Mouse (Mus musculus): ENCODE results near the gene 5730455P16Rik. TPM values are rescaled to one million over a fixed set of nuclear protein-coding genes. Genes with fewer than 3 reads are reported as not detected.
"Not testable (repeated sequence)": the region's sequence is repeated elsewhere in the genome, so short reads cannot be mapped to it uniquely, and the experiment has no call there.

Gene 5730455P16Rik
- total RNA-seq, 2 experiments from 2014 or later, result 51.3 to 53.0 TPM

- TF ChIP-seq CTCF (conservative IDR thresholded peaks at IDR 0.05), result no peak
- Histone ChIP-seq H3K27ac (no peak overlapping the region), H3K4me3 (no peak overlapping the region)
- DNase-seq (ENCODE audit: low spot score in 2 of 2), result no peak
Measured at GRCm38 (mm10) chr11:80391407-80392120, 13.7 kb upstream of the 5730455P16Rik start.

- no peak for TF ChIP-seq CTCF (conservative IDR thresholded peaks at IDR 0.05)
- Histone ChIP-seq H3K4me3 (no peak overlapping the region), H3K27ac (peak overlapping the region; percentile 28; the same call in 1 of the 2 replicates)
- peak; percentile 24 to 35 for DNase-seq (ENCODE audit: low spot score in 2 of 2)
Measured at GRCm38 (mm10) chr11:80389885-80390284, 12.1 kb upstream of the 5730455P16Rik start.

- DNase-seq (ENCODE audit: low spot score in 2 of 2), result no peak
- peak overlapping the region; percentile 97; the same call in 1 of the 2 replicates for H3K4me3 ChIP-seq
- TF ChIP-seq CTCF (conservative IDR thresholded peaks at IDR 0.05), result no peak
- no peak overlapping the region for H3K27ac ChIP-seq
Measured at GRCm38 (mm10) chr11:80386790-80387189, 9.0 kb upstream of the 5730455P16Rik start.

GRCm38 (mm10) chr11:80385055-80385454, 7.2 kb upstream of the 5730455P16Rik start:
- peak overlapping the region; percentile 97 for H3K4me3 ChIP-seq
- H3K27ac ChIP-seq, result no peak overlapping the region; the same call in 1 of the 2 replicates
- DNase-seq (ENCODE audit: low spot score in 2 of 2), result no peak
- no peak for TF ChIP-seq CTCF (conservative IDR thresholded peaks at IDR 0.05)

- Histone ChIP-seq H3K4me3 (peak overlapping the region; percentile 97), H3K27ac (no peak overlapping the region; the same call in 1 of the 2 replicates)
- DNase-seq (ENCODE audit: low spot score in 2 of 2), result no peak
- TF ChIP-seq CTCF (conservative IDR thresholded peaks at IDR 0.05), result no peak
Measured at GRCm38 (mm10) chr11:80384461-80384860, 6.6 kb upstream of the 5730455P16Rik start.

GRCm38 (mm10) chr11:80383626-80384046, 5.8 kb upstream of the 5730455P16Rik start:
- peak overlapping the region; percentile 96 for H3K27ac ChIP-seq
- DNase-seq (ENCODE audit: low spot score in 2 of 2), result no peak

GRCm38 (mm10) chr11:80383019-80383625, 5.3 kb upstream of the 5730455P16Rik start, which contains the start of gene Zfp207:
Gene Zfp207 (plus strand): TSS chr11:80383279.
- peak; percentile 96 to 97 for DNase-seq (ENCODE audit: low spot score in 2 of 2)
- no peak for TF ChIP-seq CTCF (conservative IDR thresholded peaks at IDR 0.05)
- H3K27ac ChIP-seq, result peak within 1 kb of the TSS; percentile 96
- H3K4me3 ChIP-seq, result peak within 1 kb of the TSS; percentile 97

More at GRCm38 (mm10) chr11:80383626-80384046, 5.8 kb upstream of the 5730455P16Rik start:
- TF ChIP-seq CTCF (conservative IDR thresholded peaks at IDR 0.05), result no peak
- H3K4me3 ChIP-seq, result peak overlapping the region; percentile 97

GRCm38 (mm10) chr11:80382626-80383018, 4.8 kb upstream of the 5730455P16Rik start:
- peak overlapping the region; percentile 97 for H3K4me3 ChIP-seq
- peak overlapping the region; percentile 96 for H3K27ac ChIP-seq
- TF ChIP-seq CTCF (conservative IDR thresholded peaks at IDR 0.05), result no peak
- DNase-seq (ENCODE audit: low spot score in 2 of 2), result no peak

- DNase-seq (ENCODE audit: low spot score in 2 of 2); H3K27ac ChIP-seq; H3K4me3 ChIP-seq: not testable (repeated sequence)
Measured at GRCm38 (mm10) chr11:80379184-80379583, 1.4 kb upstream of the 5730455P16Rik start.

- TF ChIP-seq CTCF (conservative IDR thresholded peaks at IDR 0.05), result peak; percentile 39
- Histone ChIP-seq H3K27ac (peak overlapping the region; percentile 97), H3K4me3 (peak overlapping the region; percentile 93)
- not testable (repeated sequence) for DNase-seq (ENCODE audit: low spot score in 2 of 2)
Measured at GRCm38 (mm10) chr11:80378452-80379068, 726 bp upstream of the 5730455P16Rik start.

- no peak for DNase-seq (ENCODE audit: low spot score in 2 of 2)
- TF ChIP-seq CTCF (conservative IDR thresholded peaks at IDR 0.05), result peak; percentile 35; the same call in 1 of the 2 replicates
- Histone ChIP-seq H3K27ac (no peak overlapping the region), H3K4me3 (no peak overlapping the region; the same call in 1 of the 2 replicates)
Measured at GRCm38 (mm10) chr11:80376651-80377050, 1.2 kb downstream of the 5730455P16Rik start.

GRCm38 (mm10) chr11:80368949-80369348, 8.9 kb downstream of the 5730455P16Rik start:
- TF ChIP-seq CTCF (conservative IDR thresholded peaks at IDR 0.05), result peak; percentile 51
- Histone ChIP-seq H3K4me3 (no peak overlapping the region), H3K27ac (no peak overlapping the region)
- no peak for DNase-seq (ENCODE audit: low spot score in 2 of 2)

GRCm38 (mm10) chr11:80354832-80355231, 23.0 kb downstream of the 5730455P16Rik start:
- no peak overlapping the region for H3K27ac ChIP-seq
- no peak for DNase-seq (ENCODE audit: low spot score in 2 of 2)
- TF ChIP-seq CTCF (conservative IDR thresholded peaks at IDR 0.05), result peak; percentile 59
- H3K4me3 ChIP-seq, result no peak overlapping the region

All from layer of hippocampus, adult 2 months (tissue).